Comparison of ENCODE assay signal across 32 mouse cellular contexts in genomic region chr7:107620137-107620536, GRCm38 (mm10). TPM values are rescaled to one million over a fixed set of nuclear protein-coding genes. Genes with fewer than 3 reads are reported as not detected.
DNase-seq lines count a peak whose midpoint lies in the region; ATAC-seq and TF ChIP-seq lines count a peak whose summit lies in the region.
"Had no signal": no experiment of that assay in that cellular context is flagged by ENCODE, and none has a peak within 500 bp of the region (broad histone marks: within the 10 kb centered on the region; RNA-seq: fewer than 3 reads in every experiment).

No protein-coding gene starts in this region.

- no peak overlapping the region for H3K4me3 ChIP-seq in bone marrow macrophage, adult 2 months (ENCODE audit: insufficient read depth, low read length)
- no peak overlapping the region for H3K4me3 ChIP-seq in kidney, embryonic 14.5 days (ENCODE audit: low read length)
- no peak overlapping the region for H3K4me3 ChIP-seq in liver, embryonic 11.5 days (ENCODE audit: low read depth, low read length)
- H3K4me3 ChIP-seq: embryonic facial prominence, embryonic 10.5 days; embryonic facial prominence, embryonic 13.5 days; erythroblast, embryonic 14.5 days; forebrain, embryonic 12.5 days; forebrain, embryonic 15.5 days; heart, embryonic 12.5 days; heart, embryonic 15.5 days; hindbrain, embryonic 12.5 days; hindbrain, embryonic 15.5 days had no signal

- no peak for TF ChIP-seq POLR2A in bone marrow macrophage, adult 2 months (IDR thresholded peaks at IDR 0.05; ENCODE audit: borderline replicate concordance, low read depth, low read length)

- H3K9ac ChIP-seq in kidney, embryonic 14.5 days (ENCODE audit: low read depth, low read length): no peak overlapping the region
- H3K9ac ChIP-seq in liver, embryonic 11.5 days (ENCODE audit: low read depth, low read length): no peak overlapping the region
- H3K9ac ChIP-seq: embryonic facial prominence, embryonic 13.5 days; forebrain, embryonic 12.5 days; forebrain, embryonic 15.5 days; heart, embryonic 12.5 days; heart, embryonic 15.5 days; hindbrain, embryonic 12.5 days; hindbrain, embryonic 15.5 days had no signal

- H3K4me1 ChIP-seq in bone marrow macrophage, adult 2 months (ENCODE audit: control insufficient read depth, insufficient read depth, low read length): peaks cover 49% of the 10 kb centered on the region
- no peaks in the 10 kb centered on the region for H3K4me1 ChIP-seq in kidney, embryonic 14.5 days (ENCODE audit: control insufficient read depth, insufficient read depth, low read length)
- H3K4me1 ChIP-seq in liver, embryonic 11.5 days (replicated peaks; ENCODE audit: control insufficient read depth, insufficient read depth, low read length): no peaks in the 10 kb centered on the region
- H3K4me1 ChIP-seq: forebrain, embryonic 15.5 days; heart, embryonic 15.5 days; hindbrain, embryonic 15.5 days had no signal

- 81% methylated on average over 3 of the region's 3 CpGs for WGBS in kidney, embryonic 14.5 days
- 46% methylated on average over 3 of the region's 3 CpGs for WGBS in liver, embryonic 11.5 days

- H3K27me3 ChIP-seq in kidney, embryonic 14.5 days (ENCODE audit: control insufficient read depth, insufficient read depth, low read length): no peaks in the 10 kb centered on the region
- H3K27me3 ChIP-seq in liver, embryonic 11.5 days (replicated peaks; ENCODE audit: control insufficient read depth, insufficient read depth, low read length): no peaks in the 10 kb centered on the region
- H3K27me3 ChIP-seq: embryonic facial prominence, embryonic 13.5 days; forebrain, embryonic 12.5 days; forebrain, embryonic 15.5 days; heart, embryonic 12.5 days; heart, embryonic 15.5 days; hindbrain, embryonic 12.5 days; hindbrain, embryonic 15.5 days had no signal

- peak overlapping the region; percentile 63 for H3K27ac ChIP-seq in bone marrow macrophage, adult 2 months (ENCODE audit: insufficient read depth, low read depth, low read length)
- no peak overlapping the region for H3K27ac ChIP-seq in kidney, embryonic 14.5 days (ENCODE audit: low read depth, low read length)
- H3K27ac ChIP-seq in liver, embryonic 11.5 days (ENCODE audit: low read depth, low read length): no peak overlapping the region
- H3K27ac ChIP-seq: embryonic facial prominence, embryonic 10.5 days; forebrain, embryonic 12.5 days; forebrain, embryonic 15.5 days; heart, embryonic 15.5 days; hindbrain, embryonic 12.5 days; hindbrain, embryonic 15.5 days had no signal

- H3K36me3 ChIP-seq in kidney, embryonic 14.5 days (ENCODE audit: control insufficient read depth, insufficient read depth, low read length): no peaks in the 10 kb centered on the region
- H3K36me3 ChIP-seq in liver, embryonic 11.5 days (ENCODE audit: control insufficient read depth, insufficient read depth, low read length): no peaks in the 10 kb centered on the region
- H3K36me3 ChIP-seq: embryonic facial prominence, embryonic 10.5 days; embryonic facial prominence, embryonic 13.5 days; forebrain, embryonic 12.5 days; forebrain, embryonic 15.5 days; heart, embryonic 12.5 days; heart, embryonic 15.5 days; hindbrain, embryonic 12.5 days; hindbrain, embryonic 15.5 days had no signal

- DNase-seq in liver, embryonic 11.5 days (ENCODE audit: low spot score): no peak
- no peak for DNase-seq in lung, postnatal 25 days (ENCODE audit: low spot score)
- DNase-seq: adrenal gland, adult 8-10 months; adrenal gland, postnatal 36 days; cerebellum, adult 11 months; cerebellum, adult 2 months; cerebellum, adult 9-11 months; cerebellum, postnatal 25 days; embryo, embryonic 11 days; gastrocnemius, postnatal 14 days; heart, adult 18-20 months; heart, postnatal 10 days; heart, postnatal 4 days had no signal

- H3K9me3 ChIP-seq in kidney, embryonic 14.5 days (ENCODE audit: control insufficient read depth, low read length): no peaks in the 10 kb centered on the region
- H3K9me3 ChIP-seq in liver, embryonic 11.5 days (ENCODE audit: control insufficient read depth, low read length): no peaks in the 10 kb centered on the region
- H3K9me3 ChIP-seq: embryonic facial prominence, embryonic 10.5 days; embryonic facial prominence, embryonic 13.5 days; forebrain, embryonic 12.5 days; forebrain, embryonic 15.5 days; heart, embryonic 12.5 days; heart, embryonic 15.5 days; hindbrain, embryonic 12.5 days; hindbrain, embryonic 15.5 days had no signal

- ATAC-seq in granulocyte monocyte progenitor cell, adult 5-6 weeks (replicated peaks; ENCODE audit: poor library complexity, severe bottlenecking): peak; percentile 54
- ATAC-seq in megakaryocyte, adult 5-6 weeks (ENCODE audit: poor library complexity, severe bottlenecking): peak; percentile 49
- no peak for ATAC-seq in kidney, embryonic 14.5 days (ENCODE audit: low FRiP score, low TSS enrichment)
- ATAC-seq in liver, embryonic 11.5 days (replicated peaks; ENCODE audit: low FRiP score): no peak
- ATAC-seq: activated CD4-positive, CD25-positive, alpha-beta regulatory T cell, adult 4 months; forebrain, embryonic 15.5 days had no signal

- no peak for TF ChIP-seq CTCF in bone marrow macrophage, adult 2 months (IDR thresholded peaks at IDR 0.05; ENCODE audit: low read depth, low read length)

- H3K4me2 ChIP-seq in kidney, embryonic 14.5 days (replicated peaks; ENCODE audit: low read depth, low read length): no peak overlapping the region
- H3K4me2 ChIP-seq in liver, embryonic 11.5 days: no peak overlapping the region
- H3K4me2 ChIP-seq: embryonic facial prominence, embryonic 13.5 days; forebrain, embryonic 12.5 days; forebrain, embryonic 15.5 days; heart, embryonic 12.5 days; heart, embryonic 15.5 days; hindbrain, embryonic 12.5 days; hindbrain, embryonic 15.5 days had no signal

RNA-seq across cellular contexts. Expression of gene 5330417H12Rik, which starts 4.8 kb away (rescaled TPM):
- polyA plus RNA-seq in bone marrow macrophage, adult 2 months (2012; ENCODE audit: insufficient read depth, insufficient read length, missing spikeins): not detected in 2 replicates
- not detected in 2 replicates for total RNA-seq in granulocyte monocyte progenitor cell, adult 5-6 weeks (2014; fragmentation: Nextera tagmentation)
- not detected in 2 replicates for total RNA-seq in granulocyte monocyte progenitor cell, adult 5-6 weeks (2017)
- total RNA-seq in megakaryocyte, adult 5-6 weeks (2015): not detected in 2 replicates
- not detected in 2 replicates for total RNA-seq in megakaryocyte, adult 5-6 weeks (2017)
- polyA plus RNA-seq in kidney, embryonic 14.5 days (2014; fragmentation: Nextera tagmentation; extraction: Ambion mirVana): not detected in 2 replicates
- polyA plus RNA-seq in liver, embryonic 11.5 days (2014; fragmentation: Nextera tagmentation; extraction: Ambion mirVana): 0.19 TPM in 1 of 2 replicates, not detected in the other
- total RNA-seq: adrenal gland, adult 8-10 months; adrenal gland, postnatal 36 days; ES-E14; gastrocnemius, postnatal 14 days; gastrocnemius, postnatal 4 days; heart, adult 18-20 months; heart, postnatal 10 days; heart, postnatal 4 days had no signal
- polyA plus RNA-seq: activated CD4-positive, CD25-positive, alpha-beta regulatory T cell, adult 4 months; C2C12; cerebellum, adult 2 months; cortical plate, adult 2 months; embryonic facial prominence, embryonic 10.5 days; embryonic facial prominence, embryonic 13.5 days; erythroblast, embryonic 14.5 days; forebrain, embryonic 12.5 days; forebrain, embryonic 15.5 days; heart, embryonic 12.5 days; heart, embryonic 15.5 days; hindbrain, embryonic 12.5 days; hindbrain, embryonic 15.5 days; intestine, embryonic 14.5 days had no signal

RNA-seq across cellular contexts. Expression of gene Ppfibp2, which starts 25.1 kb away (rescaled TPM):
- polyA plus RNA-seq in bone marrow macrophage, adult 2 months (2012; ENCODE audit: insufficient read depth, insufficient read length, missing spikeins): 44.3 and 45.4 TPM in 2 replicates
- total RNA-seq in granulocyte monocyte progenitor cell, adult 5-6 weeks (2014; fragmentation: Nextera tagmentation): 3.0 and 9.9 TPM in 2 replicates
- 5.6 and 6.6 TPM in 2 replicates for total RNA-seq in granulocyte monocyte progenitor cell, adult 5-6 weeks (2017)
- total RNA-seq in megakaryocyte, adult 5-6 weeks (2015): 9.3 and 11.2 TPM in 2 replicates
- total RNA-seq in megakaryocyte, adult 5-6 weeks (2017): 12.1 and 14.9 TPM in 2 replicates
- 4.4 and 5.9 TPM in 2 replicates for polyA plus RNA-seq in kidney, embryonic 14.5 days (2014; fragmentation: Nextera tagmentation; extraction: Ambion mirVana)
- polyA plus RNA-seq in liver, embryonic 11.5 days (2014; fragmentation: Nextera tagmentation; extraction: Ambion mirVana): 8.8 and 9.1 TPM in 2 replicates

RNA-seq across cellular contexts. Expression of gene Olfml1, which starts 52.9 kb away (rescaled TPM):
- not detected in 2 replicates for polyA plus RNA-seq in bone marrow macrophage, adult 2 months (2012; ENCODE audit: insufficient read depth, insufficient read length, missing spikeins)
- total RNA-seq in granulocyte monocyte progenitor cell, adult 5-6 weeks (2014; fragmentation: Nextera tagmentation): not detected in 2 replicates
- not detected in 2 replicates for total RNA-seq in granulocyte monocyte progenitor cell, adult 5-6 weeks (2017)
- total RNA-seq in megakaryocyte, adult 5-6 weeks (2015): not detected in 2 replicates
- not detected in 2 replicates for total RNA-seq in megakaryocyte, adult 5-6 weeks (2017)
- polyA plus RNA-seq in kidney, embryonic 14.5 days (2014; fragmentation: Nextera tagmentation; extraction: Ambion mirVana): 17.5 and 24.8 TPM in 2 replicates
- 5.0 and 5.5 TPM in 2 replicates for polyA plus RNA-seq in liver, embryonic 11.5 days (2014; fragmentation: Nextera tagmentation; extraction: Ambion mirVana)
- polyA plus RNA-seq: activated CD4-positive, CD25-positive, alpha-beta regulatory T cell, adult 4 months; C2C12; erythroblast, embryonic 14.5 days had no signal

Comparison
In these comparisons a context has a peak if more than half of its experiments do, and no peak if none do; other contexts are left out.
1. ATAC-seq: peak in granulocyte monocyte progenitor cell, adult 5-6 weeks (single experiment) and megakaryocyte, adult 5-6 weeks (single experiment); none in kidney, embryonic 14.5 days (single experiment) and liver, embryonic 11.5 days (single experiment).